Mouse (Mus musculus): ENCODE measurements around the gene Iyd. TPM values are rescaled to one million over a fixed set of nuclear protein-coding genes. Genes with fewer than 3 reads are reported as not detected.

Gene Iyd
- polyA plus RNA-seq, 1 experiment from 2014 or later = 4.1 TPM

- H3K36me3 ChIP-seq (ENCODE audit: control insufficient read depth, insufficient read depth) = no peaks in the 10 kb centered on the region
- no peaks in the 10 kb centered on the region for H3K27me3 ChIP-seq (replicated peaks; ENCODE audit: control insufficient read depth, insufficient read depth, low read length)
- no peak overlapping the region for H3K4me2 ChIP-seq (replicated peaks; ENCODE audit: low read depth)
- no peaks in the 10 kb centered on the region for H3K9me3 ChIP-seq (ENCODE audit: control insufficient read depth)
- TF ChIP-seq CTCF (IDR thresholded peaks at IDR 0.05; ENCODE audit: low read depth) = peak; percentile 59
- no peak for ATAC-seq
- H3K27ac ChIP-seq (ENCODE audit: low read depth, low read length) = no peak overlapping the region
- no peaks in the 10 kb centered on the region for H3K4me1 ChIP-seq (replicated peaks; ENCODE audit: control insufficient read depth, insufficient read depth, low read length)
- H3K4me3 ChIP-seq (ENCODE audit: low read depth, low read length) = no peak overlapping the region
- no peak overlapping the region for H3K9ac ChIP-seq (ENCODE audit: low read depth, low read length)
Measured at GRCm38 (mm10) chr10:3562165-3562564, 22.1 kb downstream of the Iyd start.

- Histone ChIP-seq H3K4me2 (replicated peaks; ENCODE audit: low read depth) (no peak overlapping the region), H3K27me3 (replicated peaks; ENCODE audit: control insufficient read depth, insufficient read depth, low read length) (no peaks in the 10 kb centered on the region), H3K4me1 (replicated peaks; ENCODE audit: control insufficient read depth, insufficient read depth, low read length) (no peaks in the 10 kb centered on the region), H3K9ac (ENCODE audit: low read depth, low read length) (no peak overlapping the region), H3K36me3 (ENCODE audit: control insufficient read depth, insufficient read depth) (no peaks in the 10 kb centered on the region), H3K4me3 (ENCODE audit: low read depth, low read length) (no peak overlapping the region), H3K27ac (ENCODE audit: low read depth, low read length) (no peak overlapping the region), H3K9me3 (ENCODE audit: control insufficient read depth) (no peaks in the 10 kb centered on the region)
- ATAC-seq = no peak
- TF ChIP-seq CTCF (IDR thresholded peaks at IDR 0.05; ENCODE audit: low read depth) = no peak
- WGBS = 36% methylated on average over 4 of the region's 4 CpGs
Measured at GRCm38 (mm10) chr10:3565126-3565525, 25.1 kb downstream of the Iyd start.

- H3K4me1 ChIP-seq (replicated peaks; ENCODE audit: control insufficient read depth, insufficient read depth, low read length) = no peaks in the 10 kb centered on the region
- H3K4me3 ChIP-seq (ENCODE audit: low read depth, low read length) = no peak overlapping the region
- no peak overlapping the region for H3K4me2 ChIP-seq (replicated peaks; ENCODE audit: low read depth)
- no peaks in the 10 kb centered on the region for H3K27me3 ChIP-seq (replicated peaks; ENCODE audit: control insufficient read depth, insufficient read depth, low read length)
- H3K36me3 ChIP-seq (ENCODE audit: control insufficient read depth, insufficient read depth) = no peaks in the 10 kb centered on the region
- H3K9ac ChIP-seq (ENCODE audit: low read depth, low read length) = no peak overlapping the region
- no peak overlapping the region for H3K27ac ChIP-seq (ENCODE audit: low read depth, low read length)
- peak; percentile 54 for TF ChIP-seq CTCF (IDR thresholded peaks at IDR 0.05; ENCODE audit: low read depth)
- no peak for ATAC-seq
- WGBS = 72% methylated on average over 6 of the region's 6 CpGs
- no peaks in the 10 kb centered on the region for H3K9me3 ChIP-seq (ENCODE audit: control insufficient read depth)
Measured at GRCm38 (mm10) chr10:3567821-3568220, 27.8 kb downstream of the Iyd start.

GRCm38 (mm10) chr10:3572723-3573649, 32.9 kb downstream of the Iyd start:
- Histone ChIP-seq H3K36me3 (ENCODE audit: control insufficient read depth, insufficient read depth) (no peaks in the 10 kb centered on the region), H3K9ac (ENCODE audit: low read depth, low read length) (no peak overlapping the region), H3K4me1 (replicated peaks; ENCODE audit: control insufficient read depth, insufficient read depth, low read length) (no peaks in the 10 kb centered on the region), H3K4me3 (ENCODE audit: low read depth, low read length) (no peak overlapping the region), H3K4me2 (replicated peaks; ENCODE audit: low read depth) (no peak overlapping the region), H3K27me3 (replicated peaks; ENCODE audit: control insufficient read depth, insufficient read depth, low read length) (no peaks in the 10 kb centered on the region), H3K9me3 (ENCODE audit: control insufficient read depth) (no peaks in the 10 kb centered on the region), H3K27ac (ENCODE audit: low read depth, low read length) (no peak overlapping the region)
- peak; percentile 91 for TF ChIP-seq CTCF (IDR thresholded peaks at IDR 0.05; ENCODE audit: low read depth)
- peak; percentile 61; the same call in 1 of the 2 replicates for ATAC-seq
- WGBS = 63% methylated on average over 10 of the region's 10 CpGs

GRCm38 (mm10) chr10:3573905-3574500, 34.0 kb downstream of the Iyd start:
- TF ChIP-seq CTCF (IDR thresholded peaks at IDR 0.05; ENCODE audit: low read depth) = peak; percentile 72
- Histone ChIP-seq H3K9ac (ENCODE audit: low read depth, low read length) (no peak overlapping the region), H3K9me3 (ENCODE audit: control insufficient read depth) (no peaks in the 10 kb centered on the region), H3K4me2 (replicated peaks; ENCODE audit: low read depth) (no peak overlapping the region), H3K4me3 (ENCODE audit: low read depth, low read length) (no peak overlapping the region), H3K36me3 (ENCODE audit: control insufficient read depth, insufficient read depth) (no peaks in the 10 kb centered on the region), H3K4me1 (replicated peaks; ENCODE audit: control insufficient read depth, insufficient read depth, low read length) (no peaks in the 10 kb centered on the region), H3K27me3 (replicated peaks; ENCODE audit: control insufficient read depth, insufficient read depth, low read length) (no peaks in the 10 kb centered on the region), H3K27ac (ENCODE audit: low read depth, low read length) (no peak overlapping the region)
- 79% methylated on average over 4 of the region's 4 CpGs for WGBS
- no peak for ATAC-seq

- Histone ChIP-seq H3K36me3 (ENCODE audit: control insufficient read depth, insufficient read depth) (no peaks in the 10 kb centered on the region), H3K9me3 (ENCODE audit: control insufficient read depth) (no peaks in the 10 kb centered on the region), H3K9ac (ENCODE audit: low read depth, low read length) (no peak overlapping the region), H3K27me3 (replicated peaks; ENCODE audit: control insufficient read depth, insufficient read depth, low read length) (no peaks in the 10 kb centered on the region), H3K27ac (ENCODE audit: low read depth, low read length) (no peak overlapping the region), H3K4me2 (replicated peaks; ENCODE audit: low read depth) (no peak overlapping the region), H3K4me3 (ENCODE audit: low read depth, low read length) (no peak overlapping the region), H3K4me1 (replicated peaks; ENCODE audit: control insufficient read depth, insufficient read depth, low read length) (no peaks in the 10 kb centered on the region)
- no peak for ATAC-seq
- no peak for TF ChIP-seq CTCF (IDR thresholded peaks at IDR 0.05; ENCODE audit: low read depth)
- 80% methylated on average over 3 of the region's 3 CpGs for WGBS
Measured at GRCm38 (mm10) chr10:3590632-3591031, 50.6 kb downstream of the Iyd start.

All from intestine, postnatal 0 days (tissue).